Mouse (Mus musculus) bone marrow, adult 2 months (tissue): ENCODE measurements around the gene Wdr44. TPM values are rescaled to one million over a fixed set of nuclear protein-coding genes. Genes with fewer than 3 reads are reported as not detected.

Experiments used
- H3K27ac ChIP-seq: fragments of 200-500 bp; 2 replicates; pipeline ENCODE4 v1.5.1; 2012; ENCODE audit warnings: low read depth, mild to moderate bottlenecking, control low read depth, inconsistent platforms, low read length; ENCODE audit not compliant: control insufficient read depth, poor library complexity, insufficient read depth
- H3K4me1 ChIP-seq: fragments of 200-500 bp; 2 replicates; pipeline ENCODE4 v1.6.1; 2011; ENCODE audit warnings: low read length; ENCODE audit not compliant: control insufficient read depth, insufficient read depth
- H3K4me3 ChIP-seq: fragments of 200-500 bp; replicated peaks from 2 replicates; pipeline ENCODE3; 2011; ENCODE audit warnings: mild to moderate bottlenecking, low read depth, low read length, control low read depth; ENCODE audit not compliant: control insufficient read depth
- CTCF ChIP-seq: fragments of 200-500 bp; IDR thresholded peaks from 2 replicates; pipeline ENCODE4 v1.5.1; 2011; ENCODE audit warnings: low read length, control low read depth; ENCODE audit not compliant: control insufficient read depth, insufficient read depth
- POLR2A ChIP-seq: fragments of 200-500 bp; IDR thresholded peaks from 2 replicates; pipeline ENCODE4 v1.6.1; 2011; ENCODE audit warnings: low read depth, mild to moderate bottlenecking, control low read depth, low read length, borderline replicate concordance; ENCODE audit not compliant: control insufficient read depth
- WGBS: fragments of 180-500 bp; shearing (Covaris S2); methylation state at CpG from one replicate; pipeline ENCODE4 v1.1.7; 2018; 5-methylcytosine and 5-hydroxymethylcytosine counted together
- polyA plus RNA-seq: library from polyadenylated mRNA; stranded (reverse); fragments of >200 nt; gene quantifications from 2 replicates; pipeline ENCODE4 v1.2.4, GENCODE M21; 2011; ENCODE audit warnings: low replicate concordance; ENCODE audit not compliant: missing spikeins, insufficient read depth, insufficient read length

Gene Wdr44
- polyA plus RNA-seq, 1 experiment: 8.4 TPM

GRCm38 (mm10) chrX:23693443-23694400 is 871 bp downstream of the Wdr44 start:
- WGBS: 5% methylated on average over 27 of the region's 28 CpGs
- Histone ChIP-seq H3K4me3 (peak overlapping the region; percentile 83), H3K4me1 (no peaks in the 10 kb centered on the region), H3K27ac (peak overlapping the region; percentile 93)
- no peak for TF ChIP-seq POLR2A
- no peak for TF ChIP-seq CTCF

DNA sequence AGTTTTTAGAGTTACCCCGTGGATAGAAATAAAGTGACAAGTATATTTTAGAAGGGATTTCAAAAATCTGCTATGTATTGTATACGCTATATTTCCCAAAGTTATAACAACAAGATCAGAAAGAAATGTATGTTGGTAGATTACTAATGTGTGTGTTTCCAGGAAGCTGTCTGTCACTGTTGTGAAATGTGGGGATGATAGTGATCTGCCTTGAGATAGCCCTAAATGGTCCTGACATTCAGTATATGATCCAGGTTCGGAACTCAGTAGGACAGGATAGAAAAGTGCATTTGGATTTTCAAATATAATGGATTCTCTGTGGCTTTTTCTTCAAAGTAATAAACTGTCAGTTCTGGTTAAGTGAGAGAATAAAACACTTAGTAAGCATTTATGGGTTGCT is 1.7 kb downstream of the Wdr44 start:
- Histone ChIP-seq H3K27ac (no peak overlapping the region), H3K4me1 (no peaks in the 10 kb centered on the region), H3K4me3 (peak overlapping the region; percentile 34)
- no peak for TF ChIP-seq POLR2A
- TF ChIP-seq CTCF: no peak
- 37% methylated on average over 3 of the region's 3 CpGs for WGBS

GRCm38 (mm10) chrX:23695109-23695508 is 2.3 kb downstream of the Wdr44 start:
- Histone ChIP-seq H3K27ac (no peak overlapping the region), H3K4me3 (no peak overlapping the region), H3K4me1 (no peaks in the 10 kb centered on the region)
- no peak for TF ChIP-seq CTCF
- no peak for TF ChIP-seq POLR2A

DNA sequence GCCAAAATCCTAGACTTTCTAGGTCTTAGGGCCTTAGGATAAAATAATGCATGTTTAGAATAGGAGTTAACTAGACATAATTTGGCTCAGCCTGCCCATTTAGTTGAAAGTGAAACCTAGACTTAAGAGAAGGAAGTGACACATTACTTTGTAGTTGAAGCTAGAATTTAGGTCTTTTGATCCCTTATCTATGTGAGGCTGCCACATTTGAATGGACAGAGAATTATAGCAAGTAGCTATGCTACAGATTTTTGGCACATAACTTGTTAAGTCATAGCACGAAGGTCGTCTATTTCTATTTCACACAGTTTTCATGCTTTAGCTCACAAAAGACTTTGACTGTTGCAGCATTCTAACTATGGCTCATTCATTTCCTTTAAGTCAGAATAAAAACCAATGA is 4.5 kb downstream of the Wdr44 start:
- TF ChIP-seq POLR2A (no peak), CTCF (no peak)
- Histone ChIP-seq H3K4me3 (no peak overlapping the region), H3K27ac (no peak overlapping the region), H3K4me1 (no peaks in the 10 kb centered on the region)
- WGBS: 25% methylated on average over 2 of the region's 2 CpGs

- WGBS: 61% methylated on average over 1 of the region's 1 CpGs
- TF ChIP-seq CTCF: no peak
- TF ChIP-seq POLR2A: no peak
- no peak overlapping the region for H3K27ac ChIP-seq
- H3K4me1 ChIP-seq: no peaks in the 10 kb centered on the region
- no peak overlapping the region for H3K4me3 ChIP-seq
Observed at GRCm38 (mm10) chrX:23699023-23699422, 6.2 kb downstream of the Wdr44 start.

DNA sequence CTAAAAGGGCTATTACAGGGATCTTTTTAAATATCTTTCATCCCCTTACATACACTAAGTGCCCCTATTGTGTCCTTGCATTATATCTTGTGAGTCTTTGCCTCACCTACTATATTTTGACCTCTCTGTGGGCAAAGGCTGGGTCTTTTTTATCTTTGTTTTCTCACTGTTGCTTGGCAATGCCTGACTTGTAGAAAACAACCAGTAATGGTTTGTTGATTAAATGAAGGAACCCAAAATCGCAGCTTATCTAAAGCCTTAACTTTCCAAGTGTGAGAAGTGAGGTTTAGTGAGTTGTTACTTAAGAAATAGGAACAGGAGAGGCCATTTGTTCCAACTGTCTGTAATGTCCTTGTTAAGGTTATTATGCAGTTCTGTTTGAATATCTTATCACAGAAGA is 24.4 kb downstream of the Wdr44 start:
- 58% methylated on average over 1 of the region's 1 CpGs for WGBS
- no peak overlapping the region for H3K4me3 ChIP-seq
- no peaks in the 10 kb centered on the region for H3K4me1 ChIP-seq
- TF ChIP-seq POLR2A: no peak
- TF ChIP-seq CTCF: no peak
- no peak overlapping the region for H3K27ac ChIP-seq

GRCm38 (mm10) chrX:23727463-23727862 is 34.6 kb downstream of the Wdr44 start:
- 35% methylated on average over 1 of the region's 1 CpGs for WGBS
- Histone ChIP-seq H3K4me1 (no peaks in the 10 kb centered on the region), H3K27ac (no peak overlapping the region), H3K4me3 (no peak overlapping the region)
- TF ChIP-seq POLR2A (no peak), CTCF (no peak)

- H3K4me3 ChIP-seq: no peak overlapping the region
- WGBS: 67% methylated on average over 1 of the region's 1 CpGs
- TF ChIP-seq POLR2A: no peak
- TF ChIP-seq CTCF: no peak
- no peaks in the 10 kb centered on the region for H3K4me1 ChIP-seq
- no peak overlapping the region for H3K27ac ChIP-seq
Observed at GRCm38 (mm10) chrX:23754671-23755070, 61.8 kb downstream of the Wdr44 start.

GRCm38 (mm10) chrX:23767849-23768248 is 75.0 kb downstream of the Wdr44 start:
- no peaks in the 10 kb centered on the region for H3K4me1 ChIP-seq
- TF ChIP-seq CTCF: no peak
- 85% methylated on average over 1 of the region's 1 CpGs for WGBS
- no peak overlapping the region for H3K27ac ChIP-seq
- no peak overlapping the region for H3K4me3 ChIP-seq

- no peak overlapping the region for H3K27ac ChIP-seq
- no peak for TF ChIP-seq CTCF
- TF ChIP-seq POLR2A: no peak
- no peaks in the 10 kb centered on the region for H3K4me1 ChIP-seq
- no peak overlapping the region for H3K4me3 ChIP-seq
- WGBS: 38% methylated on average over 3 of the region's 3 CpGs
Observed at GRCm38 (mm10) chrX:23807125-23807524, 114.3 kb downstream of the Wdr44 start.
